Mouse (Mus musculus): Measurements from ENCODE around the gene S1pr5. TPM values are rescaled to one million over a fixed set of nuclear protein-coding genes. Genes with fewer than 3 reads are reported as not detected.

The S1pr5 gene
- 1.3 TPM for polyA plus RNA-seq (2014; fragmentation: Illumina TruSeq; extraction: RNeasy Lipid Tissue Mini Kit (QIAGEN cat#74804); ENCODE audit: insufficient read depth, low read depth, low replicate concordance)

DNA sequence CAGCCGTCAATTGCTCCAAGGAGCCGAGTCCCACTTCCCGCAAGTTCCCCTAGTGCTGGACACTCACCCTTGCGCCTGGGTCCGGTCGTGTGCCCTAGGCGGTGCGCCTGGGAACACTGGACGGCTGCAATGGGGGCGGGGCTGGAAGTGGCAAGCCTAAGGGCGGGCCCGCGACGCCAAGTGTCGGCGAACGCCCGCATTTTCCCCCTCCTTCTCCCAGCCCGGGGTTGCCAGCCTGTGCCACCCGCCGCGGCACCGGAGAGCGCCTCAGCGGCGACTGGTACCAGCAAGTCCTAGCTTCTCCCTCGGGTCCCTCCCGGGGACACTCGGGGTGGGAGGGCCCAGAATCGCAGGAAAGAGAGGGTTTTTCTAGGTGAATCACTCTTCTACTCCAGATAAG lies at the start of gene S1pr5:
Gene S1pr5, minus strand, starts transcription at position 118 of the 400 bp plus-strand sequence.

DNA sequence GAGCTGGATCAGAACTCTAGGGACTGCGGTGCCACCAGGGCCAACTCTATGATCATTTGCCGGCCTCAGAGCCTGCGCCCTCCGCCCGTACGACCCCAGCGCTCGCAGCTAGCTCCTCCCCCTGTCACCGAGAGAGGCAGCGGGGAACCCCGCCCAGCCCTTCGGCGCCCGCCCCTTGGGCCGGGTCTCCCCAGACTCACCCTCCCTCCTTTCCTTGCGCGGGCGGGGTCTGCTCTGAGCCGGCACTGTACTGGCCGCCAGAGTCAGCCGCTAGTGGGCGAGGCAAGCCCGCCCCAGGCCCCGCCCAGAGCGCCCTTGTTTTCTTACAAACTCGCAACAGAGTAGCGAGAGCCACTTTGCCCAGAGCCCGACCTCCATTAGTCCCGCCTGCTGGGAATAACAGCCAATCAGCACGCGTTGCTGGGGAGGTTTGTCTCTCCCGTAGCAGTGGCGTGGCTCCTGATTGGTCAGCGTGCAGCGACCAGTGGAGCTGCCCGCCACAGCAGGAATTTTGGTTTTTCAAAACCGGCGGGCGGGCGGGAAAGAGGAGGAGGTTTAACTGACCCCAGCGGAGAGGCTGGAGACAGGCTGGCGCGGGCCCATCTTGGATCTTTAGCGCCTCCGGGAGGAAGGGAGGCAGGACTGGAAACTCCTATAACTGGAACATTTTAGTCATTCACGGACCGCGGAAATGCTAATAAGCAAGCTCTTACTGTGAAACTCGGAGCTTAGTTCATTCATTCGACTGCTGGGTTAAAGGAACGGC lies 43.0 kb upstream of the S1pr5 start, which contains the start of gene Cdkn2d:
Gene Cdkn2d, minus strand, starts transcription at position 386 of the 766 bp plus-strand sequence.

DNA sequence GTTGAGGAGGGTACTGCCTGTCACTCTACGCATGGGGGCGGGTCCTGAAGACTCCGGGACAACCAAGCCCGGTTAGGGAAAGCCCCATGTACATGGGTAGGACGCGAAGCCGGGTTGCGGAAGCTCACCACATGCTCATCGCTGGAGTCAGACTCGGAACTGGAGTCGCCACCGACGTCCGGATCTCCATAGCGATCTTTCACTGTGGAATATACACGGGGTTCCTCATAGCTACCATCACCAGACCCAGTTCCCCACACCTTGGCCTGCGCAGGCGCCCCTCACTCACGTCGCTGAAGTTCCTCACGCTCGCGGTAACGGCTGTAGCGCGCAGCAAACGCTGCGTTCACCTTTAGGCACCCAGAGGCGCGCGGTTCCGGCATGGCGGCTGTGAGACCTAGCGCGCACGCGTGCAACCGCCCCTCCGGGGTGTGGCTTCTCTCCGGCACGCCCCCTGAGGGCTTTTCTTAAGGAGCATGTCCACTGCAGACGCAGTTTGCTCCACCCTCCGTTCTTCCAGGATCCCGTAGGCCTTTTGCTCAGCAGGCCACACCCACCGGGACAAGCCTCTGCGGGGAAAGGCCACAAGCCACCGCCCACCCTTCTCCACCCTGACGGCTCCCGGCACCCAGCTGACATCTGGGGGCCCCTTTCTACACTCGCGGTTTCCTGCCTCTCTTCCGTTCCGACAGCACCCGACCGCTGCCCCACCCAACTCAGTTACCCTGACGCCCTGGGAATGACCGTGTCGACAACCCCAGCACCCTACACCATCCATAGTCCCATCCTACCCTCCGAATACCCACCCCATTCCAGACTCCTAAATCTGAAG lies 39.5 kb upstream of the S1pr5 start, which contains the start of gene Kri1:
Gene Kri1, minus strand, starts transcription at position 399 of the 832 bp plus-strand sequence.

GRCm38 (mm10) chr9:21265000-21265561 lies 16.8 kb upstream of the S1pr5 start, which contains the start of gene Atg4d:
TSS of gene Atg4d (plus strand) at chr9:21265293.

GRCm38 (mm10) chr9:21238733-21239464 lies 9.3 kb downstream of the S1pr5 start, which contains the start of gene Keap1:
TSS of gene Keap1 (minus strand) at chr9:21239361.

Other genes starting within 250 kb of the S1pr5 start
- 54.9 TPM for gene Mrpl4, start 245.7 kb downstream of the S1pr5 start, polyA plus RNA-seq (2014; fragmentation: Illumina TruSeq; extraction: RNeasy Lipid Tissue Mini Kit (QIAGEN cat#74804); ENCODE audit: insufficient read depth, low read depth, low replicate concordance)
- 159 TPM for gene Icam1, start 232.5 kb downstream of the S1pr5 start, polyA plus RNA-seq (2014; fragmentation: Illumina TruSeq; extraction: RNeasy Lipid Tissue Mini Kit (QIAGEN cat#74804); ENCODE audit: insufficient read depth, low read depth, low replicate concordance)
- 1.6 TPM for gene Icam4, start 219.1 kb downstream of the S1pr5 start, polyA plus RNA-seq (2014; fragmentation: Illumina TruSeq; extraction: RNeasy Lipid Tissue Mini Kit (QIAGEN cat#74804); ENCODE audit: insufficient read depth, low read depth, low replicate concordance)
- gene Icam5, start 216.4 kb downstream of the S1pr5 start, polyA plus RNA-seq (2014; fragmentation: Illumina TruSeq; extraction: RNeasy Lipid Tissue Mini Kit (QIAGEN cat#74804); ENCODE audit: insufficient read depth, low read depth, low replicate concordance): 0.12 TPM
- not detected for gene Zglp1, start 181.3 kb downstream of the S1pr5 start, polyA plus RNA-seq (2014; fragmentation: Illumina TruSeq; extraction: RNeasy Lipid Tissue Mini Kit (QIAGEN cat#74804); ENCODE audit: insufficient read depth, low read depth, low replicate concordance)
- 0.21 TPM for gene Gm49373, start 175.3 kb downstream of the S1pr5 start, polyA plus RNA-seq (2014; fragmentation: Illumina TruSeq; extraction: RNeasy Lipid Tissue Mini Kit (QIAGEN cat#74804); ENCODE audit: insufficient read depth, low read depth, low replicate concordance)
- gene Fdx1l, start 174.8 kb downstream of the S1pr5 start, polyA plus RNA-seq (2014; fragmentation: Illumina TruSeq; extraction: RNeasy Lipid Tissue Mini Kit (QIAGEN cat#74804); ENCODE audit: insufficient read depth, low read depth, low replicate concordance): 40.1 TPM
- 0.10 TPM for gene Gm38431, start 156.4 kb downstream of the S1pr5 start, polyA plus RNA-seq (2014; fragmentation: Illumina TruSeq; extraction: RNeasy Lipid Tissue Mini Kit (QIAGEN cat#74804); ENCODE audit: insufficient read depth, low read depth, low replicate concordance)
- 17.8 TPM for gene Raver1, start 156.4 kb downstream of the S1pr5 start, polyA plus RNA-seq (2014; fragmentation: Illumina TruSeq; extraction: RNeasy Lipid Tissue Mini Kit (QIAGEN cat#74804); ENCODE audit: insufficient read depth, low read depth, low replicate concordance)
- gene Tyk2, start 117.2 kb downstream of the S1pr5 start, polyA plus RNA-seq (2014; fragmentation: Illumina TruSeq; extraction: RNeasy Lipid Tissue Mini Kit (QIAGEN cat#74804); ENCODE audit: insufficient read depth, low read depth, low replicate concordance): 9.4 TPM
- 99.3 TPM for gene Cdc37, start 98.5 kb downstream of the S1pr5 start, polyA plus RNA-seq (2014; fragmentation: Illumina TruSeq; extraction: RNeasy Lipid Tissue Mini Kit (QIAGEN cat#74804); ENCODE audit: insufficient read depth, low read depth, low replicate concordance)
- gene Pde4a, start 82.7 kb downstream of the S1pr5 start, polyA plus RNA-seq (2014; fragmentation: Illumina TruSeq; extraction: RNeasy Lipid Tissue Mini Kit (QIAGEN cat#74804); ENCODE audit: insufficient read depth, low read depth, low replicate concordance): 3.4 TPM
- gene Keap1, start 9.1 kb downstream of the S1pr5 start, polyA plus RNA-seq (2014; fragmentation: Illumina TruSeq; extraction: RNeasy Lipid Tissue Mini Kit (QIAGEN cat#74804); ENCODE audit: insufficient read depth, low read depth, low replicate concordance): 24.3 TPM
- 25.0 TPM for gene Atg4d, start 16.9 kb upstream of the S1pr5 start, polyA plus RNA-seq (2014; fragmentation: Illumina TruSeq; extraction: RNeasy Lipid Tissue Mini Kit (QIAGEN cat#74804); ENCODE audit: insufficient read depth, low read depth, low replicate concordance)
- gene Kri1, start 39.5 kb upstream of the S1pr5 start, polyA plus RNA-seq (2014; fragmentation: Illumina TruSeq; extraction: RNeasy Lipid Tissue Mini Kit (QIAGEN cat#74804); ENCODE audit: insufficient read depth, low read depth, low replicate concordance): 18.5 TPM
- gene Cdkn2d, start 43.0 kb upstream of the S1pr5 start, polyA plus RNA-seq (2014; fragmentation: Illumina TruSeq; extraction: RNeasy Lipid Tissue Mini Kit (QIAGEN cat#74804); ENCODE audit: insufficient read depth, low read depth, low replicate concordance): 20.3 TPM
- gene Ap1m2, start 63.9 kb upstream of the S1pr5 start, polyA plus RNA-seq (2014; fragmentation: Illumina TruSeq; extraction: RNeasy Lipid Tissue Mini Kit (QIAGEN cat#74804); ENCODE audit: insufficient read depth, low read depth, low replicate concordance): 27.2 TPM
- gene Slc44a2, start 72.3 kb upstream of the S1pr5 start, polyA plus RNA-seq (2014; fragmentation: Illumina TruSeq; extraction: RNeasy Lipid Tissue Mini Kit (QIAGEN cat#74804); ENCODE audit: insufficient read depth, low read depth, low replicate concordance): 118 TPM
- gene Ilf3, start 119.4 kb upstream of the S1pr5 start, polyA plus RNA-seq (2014; fragmentation: Illumina TruSeq; extraction: RNeasy Lipid Tissue Mini Kit (QIAGEN cat#74804); ENCODE audit: insufficient read depth, low read depth, low replicate concordance): 18.5 TPM
- 10.3 TPM for gene Qtrt1, start 163.4 kb upstream of the S1pr5 start, polyA plus RNA-seq (2014; fragmentation: Illumina TruSeq; extraction: RNeasy Lipid Tissue Mini Kit (QIAGEN cat#74804); ENCODE audit: insufficient read depth, low read depth, low replicate concordance)
- 47.8 TPM for gene Dnm2, start 176.5 kb upstream of the S1pr5 start, polyA plus RNA-seq (2014; fragmentation: Illumina TruSeq; extraction: RNeasy Lipid Tissue Mini Kit (QIAGEN cat#74804); ENCODE audit: insufficient read depth, low read depth, low replicate concordance)

All from lung, adult 10 weeks (tissue).